Mouse (Mus musculus) left cerebral cortex, adult 9 months (tissue): ENCODE results near the gene Sp100.
A peak's percentile ranks its signal among the peaks of the same experiment; 100 is the strongest.

Source experiments
- DNase-seq, 2 experiments: peaks; one replicate each; pipeline ENCODE4 v3.0.0; 2022; ENCODE audit warnings: low spot score in 2 of 2

The Sp100 gene

DNA sequence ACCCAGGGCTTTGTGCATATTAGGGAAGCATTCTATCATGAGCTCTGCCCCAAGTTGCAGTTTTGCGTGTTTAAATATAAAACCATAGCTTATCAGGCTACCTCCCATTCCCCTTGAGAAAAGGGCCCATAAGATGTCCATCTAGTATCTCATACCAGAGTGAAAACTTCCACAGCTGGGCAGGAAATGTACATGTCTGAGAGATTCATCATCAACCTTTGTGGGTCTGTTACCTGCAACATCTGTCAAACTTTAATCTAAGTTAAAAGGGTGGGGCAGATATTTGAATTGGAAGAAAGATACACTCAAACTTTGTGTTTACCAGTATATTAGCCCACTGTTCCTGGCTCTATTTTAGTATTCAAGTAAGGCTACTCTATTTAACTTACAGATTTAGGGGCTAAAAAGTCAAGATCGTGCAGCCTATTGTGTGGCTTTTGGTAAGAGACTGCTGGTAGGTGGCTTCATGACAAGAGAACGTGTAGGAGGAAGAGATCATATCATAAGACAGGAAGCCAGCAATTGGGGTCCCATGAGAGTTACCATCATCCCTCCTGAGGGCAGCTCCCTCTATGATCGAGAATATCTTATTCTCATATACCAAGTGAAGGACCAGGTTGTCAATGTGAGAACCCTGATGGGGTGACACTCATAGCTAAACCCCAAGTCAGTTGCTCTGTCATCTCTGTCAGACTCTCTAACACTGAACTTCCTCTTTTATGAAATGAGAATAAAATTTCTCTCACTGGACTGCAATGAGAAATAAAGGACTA, 48.1 kb downstream of the Sp100 start:
- DNase-seq, result no peak

GRCm38 (mm10) chr1:85702531-85702930, 52.7 kb downstream of the Sp100 start:
- no peak for DNase-seq

- peak; percentile 33 to 51 for DNase-seq
Observed at GRCm38 (mm10) chr1:85703245-85704186, 53.7 kb downstream of the Sp100 start.

DNA sequence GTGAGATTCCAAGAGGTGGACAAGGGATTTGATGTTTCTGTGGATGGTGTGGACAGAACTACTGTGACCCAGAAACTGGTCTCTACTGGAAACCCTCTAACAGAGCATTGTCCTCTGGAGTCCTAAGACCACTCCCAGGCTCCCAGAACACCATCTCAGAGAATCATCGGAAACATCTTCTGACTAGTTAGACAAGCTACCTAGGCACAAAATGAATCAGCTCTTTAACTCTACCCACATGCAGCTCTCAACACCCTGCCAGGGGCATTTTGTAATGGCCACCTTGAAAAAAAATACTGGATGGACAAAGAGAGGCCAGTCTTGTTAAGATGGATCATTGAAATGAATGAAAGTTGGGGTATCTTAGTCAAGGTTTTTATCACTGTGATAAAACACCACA, 55.8 kb downstream of the Sp100 start:
- DNase-seq, result no peak

- no peak for DNase-seq
Observed at GRCm38 (mm10) chr1:85706754-85707153, 57.0 kb downstream of the Sp100 start.

DNA sequence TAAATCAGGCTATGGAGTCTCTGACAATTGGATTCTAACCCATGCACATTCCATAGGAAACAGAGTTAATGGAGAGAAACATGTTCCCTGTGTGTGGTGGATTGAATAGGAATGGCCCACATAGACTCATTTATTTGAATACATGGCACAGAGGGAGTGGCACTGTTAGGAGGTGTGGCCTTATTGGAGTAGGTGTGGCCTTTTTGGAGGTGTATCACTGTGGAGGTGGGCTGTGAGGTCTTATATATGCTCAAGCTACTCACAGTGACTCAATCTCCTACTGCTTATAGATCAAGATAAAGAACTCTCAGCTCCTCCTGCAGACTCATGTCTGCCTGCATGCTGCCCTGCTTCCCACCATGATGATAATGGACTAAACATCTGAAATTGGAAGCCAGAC, 64.7 kb downstream of the Sp100 start:
- no peak for DNase-seq

DNA sequence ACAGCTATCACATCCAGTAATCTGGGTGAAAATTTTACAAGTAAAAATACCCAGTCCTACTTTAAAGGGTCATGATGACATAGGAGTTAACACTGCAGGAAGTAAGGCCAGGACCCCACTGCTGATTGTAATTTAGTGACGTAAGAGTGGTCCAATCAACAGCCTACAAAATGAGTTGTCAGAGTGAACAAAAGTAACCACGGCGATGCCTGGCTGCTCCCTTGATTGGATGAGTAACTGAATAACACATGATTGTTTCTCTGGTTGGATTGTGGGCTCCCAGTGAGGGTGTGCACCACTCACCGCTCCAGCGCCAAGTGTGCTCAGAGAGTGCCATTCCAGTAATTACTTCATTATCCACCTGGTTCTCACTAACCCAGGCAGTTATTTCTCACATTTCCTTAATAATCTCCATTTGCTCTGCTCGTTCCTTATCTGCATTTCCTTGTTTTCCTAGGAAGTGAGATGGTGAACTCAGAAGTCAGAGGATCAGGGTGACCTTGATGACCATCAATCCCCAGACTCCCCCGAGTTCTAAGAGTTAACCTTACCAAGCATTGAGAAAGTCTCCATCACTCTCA, 66.7 kb downstream of the Sp100 start:
- no peak for DNase-seq

- DNase-seq, result no peak
Observed at GRCm38 (mm10) chr1:85719049-85719448, 69.3 kb downstream of the Sp100 start.

GRCm38 (mm10) chr1:85720220-85720893, 70.6 kb downstream of the Sp100 start:
- DNase-seq, result no peak

DNA sequence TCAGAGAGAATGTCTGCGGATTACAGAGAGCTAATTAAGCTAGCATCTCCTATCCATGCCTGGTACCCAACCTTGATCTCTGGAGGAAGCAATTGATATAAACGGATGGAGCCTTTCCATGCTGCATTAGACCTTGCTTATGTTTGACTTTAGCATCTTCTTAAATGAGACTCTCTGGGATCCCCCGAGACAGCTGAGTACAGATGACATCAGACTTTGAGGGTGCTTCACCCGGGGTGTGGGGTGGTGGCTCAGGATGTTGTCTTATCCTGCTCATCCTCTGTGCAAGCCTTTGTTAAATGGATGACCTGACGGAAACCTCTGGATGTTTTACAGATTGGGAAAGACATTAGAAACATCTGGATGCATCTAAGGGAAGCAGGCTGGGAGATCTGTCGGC, 80.7 kb downstream of the Sp100 start:
- no peak for DNase-seq

DNA sequence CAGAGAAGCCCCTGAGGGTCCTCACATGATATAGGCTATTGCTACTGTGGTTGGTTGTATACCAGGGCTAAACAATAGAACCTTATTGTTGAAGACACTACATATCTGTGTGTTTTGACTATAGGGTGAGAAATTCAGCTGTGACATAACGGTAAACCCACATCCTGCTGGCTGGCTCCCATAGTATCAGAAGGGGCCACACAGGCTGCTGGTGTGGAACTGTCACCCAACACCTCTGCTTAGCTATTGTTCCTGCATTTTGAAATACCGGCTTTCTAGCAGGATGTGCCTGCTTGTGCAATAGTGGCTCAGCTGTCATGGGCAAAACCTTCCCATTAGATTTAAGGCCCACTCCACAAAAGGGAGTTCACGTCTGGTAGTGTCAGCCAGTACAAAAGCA, 82.8 kb downstream of the Sp100 start:
- DNase-seq, result no peak

- DNase-seq, result no peak
Observed at GRCm38 (mm10) chr1:85734511-85734910, 84.7 kb downstream of the Sp100 start.

DNA sequence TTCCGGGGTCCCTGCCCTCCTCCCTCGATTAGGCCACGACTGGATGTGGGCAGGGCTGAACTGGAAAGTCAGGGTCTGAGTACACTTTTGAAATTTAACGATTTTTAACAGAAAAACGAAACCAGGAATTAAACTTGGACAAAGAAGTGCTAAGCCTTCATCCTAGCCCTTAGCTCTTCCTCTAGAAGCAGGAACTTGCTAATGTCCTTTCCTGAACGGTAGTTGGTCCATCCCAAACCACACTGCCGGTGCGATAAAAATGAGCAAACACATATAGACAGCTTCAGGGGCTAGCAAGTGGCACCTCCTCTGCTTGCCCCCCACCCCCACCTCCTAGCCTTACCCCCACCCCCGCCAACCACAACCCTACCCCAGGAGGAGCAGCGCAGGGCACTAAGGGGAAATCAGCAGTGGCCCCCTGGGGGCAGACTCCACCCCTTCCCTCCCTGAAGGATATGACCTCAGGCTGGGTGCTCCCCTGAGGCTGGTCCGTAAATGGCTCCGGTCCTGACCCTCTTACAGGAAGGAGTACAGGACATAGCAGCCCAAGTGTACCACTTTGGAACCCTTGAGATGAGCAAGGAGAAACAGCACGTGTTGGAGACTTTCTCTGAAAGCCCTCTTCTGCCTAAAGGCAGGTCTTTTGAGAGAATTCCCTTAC, 85.8 kb downstream of the Sp100 start:
- peak in 1 of 2 experiments; percentile 3 for DNase-seq

GRCm38 (mm10) chr1:85736355-85737184, 86.8 kb downstream of the Sp100 start:
- peak in 1 of 2 experiments; percentile 84 for DNase-seq

DNA sequence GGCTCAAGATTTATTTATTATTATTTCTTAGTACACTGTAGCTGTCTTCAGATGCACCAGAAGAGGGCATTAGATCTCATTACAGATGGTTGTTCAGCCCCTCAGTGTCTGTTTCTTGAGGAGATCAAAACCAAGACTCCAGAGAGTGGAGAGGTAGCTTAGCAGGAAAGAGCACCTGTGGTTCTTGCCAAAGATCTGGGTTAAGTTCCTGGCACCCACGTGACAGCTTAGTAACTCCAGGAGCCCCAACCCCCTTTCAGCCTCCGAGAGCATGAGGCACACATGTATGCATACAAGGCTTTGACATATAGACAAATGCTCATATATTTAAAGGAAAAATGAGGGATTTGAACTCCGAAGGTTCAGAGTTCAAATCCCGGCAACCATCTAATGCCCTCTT, 89.2 kb downstream of the Sp100 start:
- DNase-seq, result no peak

DNA sequence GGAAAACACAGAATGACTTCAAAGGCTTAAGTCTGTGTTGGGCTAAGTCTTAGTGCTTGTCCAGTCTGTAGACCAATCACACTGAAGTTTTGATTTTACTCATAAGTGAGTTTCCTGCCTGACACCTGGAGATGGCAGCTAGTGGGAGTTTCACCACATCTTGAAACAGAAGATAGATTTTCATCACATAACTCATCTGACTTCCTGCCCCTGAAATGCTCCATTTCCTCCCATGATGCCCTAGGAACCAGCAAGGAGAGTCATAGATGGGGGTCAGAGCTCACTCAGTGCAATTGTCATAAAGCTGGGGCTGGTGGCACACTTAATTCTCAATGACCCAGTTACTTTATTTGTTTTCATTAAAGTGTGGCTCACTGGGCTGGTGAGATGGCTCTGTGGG, 90.0 kb downstream of the Sp100 start:
- no peak for DNase-seq

DNA sequence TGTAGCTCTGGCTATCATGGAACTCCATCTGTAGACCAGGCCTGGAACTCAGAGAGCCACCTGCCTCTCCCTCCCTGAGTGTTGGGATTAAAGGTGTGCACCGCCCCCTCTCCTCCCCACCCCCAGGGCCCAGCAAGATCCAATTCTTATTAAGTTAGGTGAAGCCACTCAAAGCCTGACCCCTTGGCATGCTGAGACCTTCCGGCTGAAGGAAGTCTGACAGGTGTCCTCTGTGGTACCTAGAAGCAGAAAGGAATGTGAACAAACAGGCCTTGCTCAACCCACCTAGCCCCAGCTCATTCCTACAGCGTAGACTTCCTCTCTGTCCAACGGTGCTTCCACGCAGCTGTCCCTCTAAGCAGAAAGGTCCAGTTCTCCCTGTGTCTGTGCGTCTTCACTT, 91.1 kb downstream of the Sp100 start:
- no peak for DNase-seq

- no peak for DNase-seq
Observed at GRCm38 (mm10) chr1:85742333-85742732, 92.5 kb downstream of the Sp100 start.

DNA sequence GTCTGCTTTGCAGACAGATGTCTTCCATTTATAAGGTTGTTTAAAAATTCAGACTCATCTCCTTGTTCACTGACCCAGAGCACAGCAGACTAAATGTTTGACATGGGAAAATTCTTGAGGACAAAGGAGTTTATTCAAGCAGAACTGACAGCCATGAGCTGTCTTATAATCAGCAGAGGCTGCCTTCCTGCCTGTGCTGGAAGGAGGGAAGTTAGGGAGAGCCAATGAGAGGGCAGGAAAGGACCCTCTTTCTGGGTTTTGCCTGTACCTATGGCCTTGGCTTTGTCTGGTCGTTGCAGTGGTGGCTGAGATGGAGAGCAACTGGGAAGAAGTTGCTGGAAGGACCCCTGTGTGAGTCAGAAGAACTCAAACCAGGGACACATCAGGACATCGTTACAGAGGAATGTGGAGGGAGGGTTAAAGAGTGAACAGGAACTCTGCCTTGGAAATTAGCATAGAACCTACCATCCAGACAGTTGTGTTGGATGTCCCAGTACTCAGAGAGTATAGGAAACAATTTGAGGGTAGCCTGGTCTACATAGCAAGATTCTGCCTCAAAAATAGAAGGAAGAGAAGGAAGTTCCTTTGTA, 93.2 kb downstream of the Sp100 start:
- no peak for DNase-seq

- DNase-seq, result no peak
Observed at GRCm38 (mm10) chr1:85744539-85744938, 94.8 kb downstream of the Sp100 start.
